Mouse (Mus musculus) subcutaneous adipose tissue, adult 2 months (tissue): ENCODE measurements around the gene Umod. TPM values are rescaled to one million over a fixed set of nuclear protein-coding genes. Genes with fewer than 3 reads are reported as not detected.

ENCODE experiments used
- polyA plus RNA-seq: library from polyadenylated mRNA; depleted of rRNA; stranded (reverse); fragments of >200 nt; gene quantifications from 2 replicates; pipeline ENCODE4 v1.2.3, GENCODE M21; 2012; ENCODE audit warnings: low replicate concordance; rRNA removed

Gene Umod
- polyA plus RNA-seq = 0.26 TPM in 1 of 2 replicates, not detected in the other

DNA sequence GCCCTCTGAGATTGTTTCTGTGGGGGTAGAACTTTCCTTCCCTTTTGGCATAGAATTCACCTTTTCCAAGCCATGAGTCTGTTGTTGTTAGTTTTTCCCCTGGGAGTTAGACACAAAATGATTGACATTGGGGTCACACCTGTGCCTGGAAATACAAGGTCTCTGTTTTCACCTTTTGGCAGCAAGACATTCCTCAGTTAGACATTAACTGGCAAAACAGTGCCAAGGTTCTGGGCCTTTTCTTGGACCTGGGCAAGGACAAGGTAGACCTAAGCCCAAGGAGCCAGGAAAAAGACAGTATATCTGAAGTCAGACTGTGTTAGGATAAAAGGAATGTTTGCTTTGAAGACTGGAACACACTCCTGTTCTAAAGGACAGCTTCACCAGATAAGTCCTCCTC, at the start of gene Umod:
Umod (minus strand) TSS at position 27 of the 400 bp plus-strand sequence.

DNA sequence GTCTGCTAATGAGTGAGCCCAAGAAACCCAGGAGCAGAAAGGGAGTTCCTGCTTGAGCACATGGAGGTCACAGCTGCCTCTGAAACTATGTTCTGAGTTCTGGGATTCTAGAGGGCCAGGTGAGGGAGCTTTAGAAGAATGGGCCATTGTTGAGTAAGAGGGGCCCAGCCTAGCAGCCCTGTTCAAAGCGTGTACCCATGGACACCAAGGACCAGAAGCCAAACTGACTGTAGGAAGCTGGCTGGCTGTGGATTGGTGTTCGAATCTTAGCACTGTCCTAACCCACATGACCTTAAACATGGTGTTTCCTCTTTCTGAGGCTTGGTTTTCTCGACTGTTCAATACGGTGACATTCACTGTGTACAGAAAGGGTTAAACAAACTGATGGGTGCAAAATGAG, 44.3 kb upstream of the Umod start, which contains the start of gene Pdilt:
Pdilt (minus strand) TSS at position 101 of the 400 bp plus-strand sequence.

DNA sequence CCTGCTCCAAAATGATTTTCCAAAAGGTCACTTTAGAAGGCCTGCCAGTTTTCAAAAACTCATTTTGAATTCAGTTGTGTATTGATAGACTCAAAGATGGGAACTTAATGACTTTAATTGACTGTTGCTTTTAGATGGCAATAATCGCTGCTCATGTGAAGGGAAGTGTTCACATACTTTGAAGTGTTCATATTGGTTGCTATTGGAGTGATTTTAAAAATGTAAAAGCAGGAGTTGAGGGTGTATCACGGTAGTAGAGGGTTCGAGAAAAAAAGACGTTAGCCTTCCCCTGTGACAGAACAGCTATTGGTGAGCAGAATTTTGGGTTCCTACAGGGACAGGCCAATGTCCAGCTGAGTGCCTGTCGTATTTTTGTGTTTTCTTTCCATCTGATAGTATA, 40.1 kb upstream of the Umod start, which contains the start of gene Acsm5:
Acsm5 (plus strand) TSS at position 301 of the 400 bp plus-strand sequence.

DNA sequence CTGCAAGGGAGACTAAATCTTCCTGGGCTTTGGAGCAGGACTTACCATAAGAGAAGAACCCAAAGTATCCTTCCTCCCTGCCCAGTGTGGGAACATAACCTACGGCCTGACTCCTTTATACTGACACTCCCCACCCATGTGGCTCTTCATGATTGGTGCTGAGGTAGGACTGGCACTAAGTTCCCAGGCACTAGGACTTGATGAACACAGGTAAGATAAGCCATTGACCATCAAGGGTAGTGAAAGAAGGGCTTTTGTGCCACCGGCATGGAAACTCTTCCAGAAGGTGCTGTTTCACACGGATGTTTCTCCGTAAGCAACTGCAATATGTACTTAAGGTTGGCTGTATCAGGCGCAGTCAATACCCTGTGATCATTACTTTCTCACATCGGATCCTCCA, 19.9 kb downstream of the Umod start, which contains the start of gene Gp2:
Gp2 (minus strand) TSS at position 101 of the 400 bp plus-strand sequence.

Other genes starting within 250 kb of the Umod start
- gene Gp2, start 20.0 kb downstream of the Umod start, polyA plus RNA-seq = not detected in 2 replicates
- 5.5 and 6.6 TPM in 2 replicates for gene Acsm5, start 40.2 kb upstream of the Umod start, polyA plus RNA-seq
- gene Pdilt, start 44.2 kb upstream of the Umod start, polyA plus RNA-seq = not detected in 2 replicates
- not detected in 2 replicates for gene Acsm2, start 75.1 kb upstream of the Umod start, polyA plus RNA-seq
- 0.54 TPM in 1 of 2 replicates, not detected in the other for gene Acsm1, start 127.7 kb upstream of the Umod start, polyA plus RNA-seq
- not detected in 2 replicates for gene Acsm4, start 210.7 kb upstream of the Umod start, polyA plus RNA-seq
- 14.3 and 17.8 TPM in 2 replicates for gene Thumpd1, start 241.5 kb upstream of the Umod start, polyA plus RNA-seq